Mouse (Mus musculus) intestine, embryonic 14.5 days (tissue): ENCODE data around the gene Prr22. TPM values are rescaled to one million over a fixed set of nuclear protein-coding genes. Genes with fewer than 3 reads are reported as not detected.

Source experiments
- ATAC-seq: fragments of 200-750 bp; cut with Nextera tagmentation; replicated peaks from 2 replicates; pipeline ENCODE4 v1.8.0; 2017; ENCODE audit warnings: low read depth, moderate number of reproducible peaks, moderate TSS enrichment, moderate library complexity; ENCODE audit not compliant: low FRiP score, low TSS enrichment
- DNase-seq: peaks from one replicate; pipeline ENCODE4 v3.0.0-alpha.2; 2018; ENCODE audit warnings: low spot score
- H3K27ac ChIP-seq: fragments of 300-500 bp; sonication (generic); 2 replicates; pipeline ENCODE4 v1.5.1; 2014; ENCODE audit warnings: low read depth, mild to moderate bottlenecking, control low read depth
- H3K27me3 ChIP-seq: fragments of 300-500 bp; sonication (generic); replicated peaks from 2 replicates; pipeline ENCODE4 v1.6.1; 2014; ENCODE audit warnings: low read length, control low read depth; ENCODE audit not compliant: control insufficient read depth, insufficient read depth
- H3K36me3 ChIP-seq: fragments of 300-500 bp; sonication (generic); 2 replicates; pipeline ENCODE4 v1.6.1; 2014; ENCODE audit warnings: low read length, control low read depth; ENCODE audit not compliant: control insufficient read depth, insufficient read depth
- H3K4me1 ChIP-seq: fragments of 300-500 bp; sonication (generic); replicated peaks from 2 replicates; pipeline ENCODE4 v1.6.1; 2014; ENCODE audit warnings: low read length, control low read depth, mixed read lengths; ENCODE audit not compliant: control insufficient read depth, insufficient read depth
- H3K4me2 ChIP-seq: fragments of 300-500 bp; sonication (generic); 2 replicates; pipeline ENCODE4 v1.6.1; 2014; ENCODE audit warnings: low read length
- H3K4me3 ChIP-seq: fragments of 300-500 bp; sonication (generic); 2 replicates; pipeline ENCODE4 v1.5.1; 2014; ENCODE audit warnings: low read depth, low read length, control low read depth, mixed read lengths
- H3K9ac ChIP-seq: fragments of 300-500 bp; sonication (generic); 2 replicates; pipeline ENCODE4 v1.6.1; 2014; ENCODE audit warnings: mild to moderate bottlenecking, low read length
- H3K9me3 ChIP-seq: fragments of 300-500 bp; sonication (generic); 2 replicates; pipeline ENCODE4 v1.6.1; 2016; ENCODE audit warnings: low read length, control low read depth; ENCODE audit not compliant: control insufficient read depth
- WGBS: fragments of 180-500 bp; shearing (Covaris S2); extraction: QIAGEN DNeasy Blood & Tissue Kit; methylation state at CpG from one replicate; pipeline ENCODE4 v1.1.7; 2014; 5-methylcytosine and 5-hydroxymethylcytosine counted together
- polyA plus RNA-seq: library from polyadenylated mRNA; unstranded; fragments of >200 nt; fragmentation: Nextera tagmentation; extraction: Ambion mirVana; gene quantifications from 2 replicates; pipeline ENCODE4 v1.2.1, GENCODE M21; 2014

Prr22 gene
- polyA plus RNA-seq, result 1.7 and 2.3 TPM in 2 replicates

- ATAC-seq (no peak), DNase-seq (no peak)
- Histone ChIP-seq H3K4me3 (no peak within 1 kb of the TSS), H3K4me2 (no peak within 1 kb of the TSS), H3K27me3 (no peaks in the 10 kb centered on the region), H3K27ac (no peak within 1 kb of the TSS), H3K36me3 (peaks cover 49% of the 10 kb centered on the region), H3K9me3 (no peaks in the 10 kb centered on the region), H3K9ac (no peak within 1 kb of the TSS), H3K4me1 (peaks cover 5% of the 10 kb centered on the region)
- WGBS, result 94% methylated on average over 5 of the region's 5 CpGs
Observed at GRCm38 (mm10) chr17:56769950-56770349, at the start of gene Prr22. Gene Prr22, plus strand, starts transcription at chr17:56770250.

- Histone ChIP-seq H3K4me3 (no peak overlapping the region), H3K27ac (no peak overlapping the region), H3K36me3 (peaks cover 35% of the 10 kb centered on the region), H3K27me3 (no peaks in the 10 kb centered on the region), H3K9ac (no peak overlapping the region), H3K9me3 (no peaks in the 10 kb centered on the region), H3K4me2 (no peak overlapping the region), H3K4me1 (peaks cover 23% of the 10 kb centered on the region)
- DNase-seq (no peak), ATAC-seq (no peak)
- WGBS, result 32% methylated on average over 5 of the region's 5 CpGs
Observed at GRCm38 (mm10) chr17:56722441-56722840, 47.6 kb upstream of the Prr22 start.

- no peak overlapping the region for H3K9ac ChIP-seq
- WGBS, result 77% methylated on average over 11 of the region's 11 CpGs
- H3K4me1 ChIP-seq, result peaks cover 29% of the 10 kb centered on the region
- no peak overlapping the region for H3K4me3 ChIP-seq
- ATAC-seq (no peak), DNase-seq (no peak)
- H3K27ac ChIP-seq, result no peak overlapping the region
- H3K27me3 ChIP-seq, result no peaks in the 10 kb centered on the region
- no peaks in the 10 kb centered on the region for H3K9me3 ChIP-seq
- H3K36me3 ChIP-seq, result peaks cover 35% of the 10 kb centered on the region
- H3K4me2 ChIP-seq, result no peak overlapping the region
Observed at GRCm38 (mm10) chr17:56723419-56724161, 46.5 kb upstream of the Prr22 start.

GRCm38 (mm10) chr17:56727029-56727649 lies 42.9 kb upstream of the Prr22 start:
- Histone ChIP-seq H3K4me1 (peaks cover 25% of the 10 kb centered on the region), H3K9ac (no peak overlapping the region), H3K9me3 (no peaks in the 10 kb centered on the region), H3K27ac (no peak overlapping the region; the same call in 1 of the 2 replicates), H3K27me3 (no peaks in the 10 kb centered on the region), H3K4me2 (no peak overlapping the region), H3K4me3 (no peak overlapping the region), H3K36me3 (peaks cover 20% of the 10 kb centered on the region)
- 8% methylated on average over 7 of the region's 7 CpGs for WGBS
- DNase-seq (no peak), ATAC-seq (no peak; the same call in 1 of the 2 replicates)

- Histone ChIP-seq H3K4me3 (no peak overlapping the region), H3K27me3 (no peaks in the 10 kb centered on the region), H3K36me3 (peaks cover 15% of the 10 kb centered on the region), H3K4me1 (peaks cover 22% of the 10 kb centered on the region), H3K9me3 (no peaks in the 10 kb centered on the region), H3K27ac (no peak overlapping the region; the same call in 1 of the 2 replicates), H3K9ac (no peak overlapping the region), H3K4me2 (peak overlapping the region; percentile 18; the same call in 1 of the 2 replicates)
- peak; percentile 34; the same call in 1 of the 2 replicates for ATAC-seq
- WGBS, result 9% methylated on average over 12 of the region's 12 CpGs
- DNase-seq, result peak; percentile 72
Observed at GRCm38 (mm10) chr17:56727659-56728058, 42.4 kb upstream of the Prr22 start.

- ATAC-seq (no peak), DNase-seq (no peak)
- H3K4me1 ChIP-seq, result peaks cover 21% of the 10 kb centered on the region
- 4% methylated on average over 12 of the region's 12 CpGs for WGBS
- 0 out of 2 replicates have a peak overlapping the region, but pooled peaks have one; percentile 2 for H3K9ac ChIP-seq
- H3K4me2 ChIP-seq, result peak overlapping the region; percentile 18; the same call in 1 of the 2 replicates
- H3K4me3 ChIP-seq, result no peak overlapping the region
- H3K36me3 ChIP-seq, result peaks cover 10% of the 10 kb centered on the region
- H3K27ac ChIP-seq, result no peak overlapping the region; the same call in 1 of the 2 replicates
- no peaks in the 10 kb centered on the region for H3K9me3 ChIP-seq
- H3K27me3 ChIP-seq, result no peaks in the 10 kb centered on the region
Observed at GRCm38 (mm10) chr17:56728117-56728516, 41.9 kb upstream of the Prr22 start.

- H3K4me3 ChIP-seq, result no peak overlapping the region
- no peaks in the 10 kb centered on the region for H3K9me3 ChIP-seq
- peaks cover 21% of the 10 kb centered on the region for H3K4me1 ChIP-seq
- no peak for DNase-seq
- H3K27me3 ChIP-seq, result no peaks in the 10 kb centered on the region
- no peak overlapping the region for H3K9ac ChIP-seq
- H3K27ac ChIP-seq, result no peak overlapping the region
- H3K36me3 ChIP-seq, result peaks cover under 1% of the 10 kb centered on the region; the same call in 1 of the 2 replicates
- ATAC-seq, result no peak
- WGBS, result 43% methylated on average over 6 of the region's 6 CpGs
- no peak overlapping the region for H3K4me2 ChIP-seq
Observed at GRCm38 (mm10) chr17:56729151-56729550, 40.9 kb upstream of the Prr22 start.

GRCm38 (mm10) chr17:56729656-56730055 lies 40.4 kb upstream of the Prr22 start:
- no peak overlapping the region for H3K4me3 ChIP-seq
- no peaks in the 10 kb centered on the region for H3K36me3 ChIP-seq
- H3K27ac ChIP-seq, result no peak overlapping the region
- no peak overlapping the region for H3K9ac ChIP-seq
- ATAC-seq, result no peak
- H3K9me3 ChIP-seq, result no peaks in the 10 kb centered on the region
- DNase-seq, result no peak
- no peak overlapping the region for H3K4me2 ChIP-seq
- H3K27me3 ChIP-seq, result no peaks in the 10 kb centered on the region
- 66% methylated on average over 2 of the region's 2 CpGs for WGBS
- H3K4me1 ChIP-seq, result peaks cover 21% of the 10 kb centered on the region
